In genomic region chr4:43059697-43060096, GRCm38 (mm10) we compare ENCODE assay signal across 8 mouse cellular contexts. TPM values are rescaled to one million over a fixed set of nuclear protein-coding genes. Genes with fewer than 3 reads are reported as not detected.
A peak's percentile ranks its signal among the peaks of the same experiment; 100 is the strongest.
DNase-seq lines count a peak whose midpoint lies in the region; ATAC-seq and TF ChIP-seq lines count a peak whose summit lies in the region.

No protein-coding gene starts in this region.

- intact Hi-C loops in heart, adult 2 months (cut with DNase I): no loop called here
- intact Hi-C loops in left cerebral cortex, postnatal 25 days (cut with DNase I): loop anchor here (5.0 kb wide), 1 partner anchor 188 kb away; no protein-coding TSS in a partner anchor

- H3K79me2 ChIP-seq in heart, adult 2 months (replicated peaks; ENCODE audit: control insufficient read depth, insufficient read depth, low read length): no peaks in the 10 kb centered on the region

- peak overlapping the region; percentile 81 for H3K4me2 ChIP-seq in liver, embryonic 14.5 days (ENCODE audit: low read depth)

- TF ChIP-seq POLR2A in heart, adult 2 months (IDR thresholded peaks at IDR 0.05; ENCODE audit: insufficient read depth, low read depth, low read length): no peak
- TF ChIP-seq POLR2A in testis, adult 2 months (IDR thresholded peaks at IDR 0.05; ENCODE audit: control insufficient read depth, low read depth, low read length): no peak

- H3K9me3 ChIP-seq in liver, embryonic 14.5 days (ENCODE audit: control insufficient read depth, low read length): no peaks in the 10 kb centered on the region

- 27% methylated on average over 3 of the region's 3 CpGs for WGBS in heart, adult 2 months
- 36% methylated on average over 3 of the region's 3 CpGs for WGBS in liver, embryonic 14.5 days (ENCODE audit: insufficient replicate concordance)

- DNase-seq in heart, adult 2 months: no peak
- no peak for DNase-seq in heart, adult 11 months
- no peak for DNase-seq in testis, postnatal 10 days (ENCODE audit: low spot score)
- DNase-seq in liver, embryonic 14.5 days (ENCODE audit: low read depth in 3 of 3, low spot score in 3 of 3): no peak
- no peak for DNase-seq in left cerebral cortex, postnatal 25 days (ENCODE audit: low spot score in 2 of 2)
- DNase-seq in B cell, adult 2 months: no peak
- DNase-seq in kidney, adult 11 months: no peak

- H3K4me1 ChIP-seq in heart, adult 2 months (ENCODE audit: control insufficient read depth, insufficient read depth, low read length): no peaks in the 10 kb centered on the region; the same call in 1 of the 2 replicates
- H3K4me1 ChIP-seq in testis, adult 2 months (ENCODE audit: control insufficient read depth, insufficient read depth, low read length): peaks cover 7% of the 10 kb centered on the region
- H3K4me1 ChIP-seq in liver, embryonic 14.5 days (replicated peaks; ENCODE audit: control insufficient read depth in 2 of 2, insufficient read depth in 2 of 2, low read length in 1 of 2): peaks cover 0 to 4% of the 10 kb centered on the region in 2 experiments; a peak in 1 of 4 replicates

- H3K9ac ChIP-seq in heart, adult 2 months (ENCODE audit: low read depth, low read length): no peak overlapping the region
- no peak overlapping the region for H3K9ac ChIP-seq in liver, embryonic 14.5 days (replicated peaks)

- H3K27me3 ChIP-seq in heart, adult 2 months (ENCODE audit: control insufficient read depth, insufficient read depth, low read length): no peaks in the 10 kb centered on the region
- no peaks in the 10 kb centered on the region for H3K27me3 ChIP-seq in testis, adult 2 months (ENCODE audit: control insufficient read depth, insufficient read depth, low read length)
- H3K27me3 ChIP-seq in liver, embryonic 14.5 days (ENCODE audit: control insufficient read depth, insufficient read depth, low read length): peaks cover 34% of the 10 kb centered on the region

- no peak for ATAC-seq in liver, embryonic 14.5 days (ENCODE audit: insufficient read depth)

- TF ChIP-seq EP300 in heart, adult 2 months (IDR thresholded peaks at IDR 0.05; ENCODE audit: insufficient read depth, low read depth, low read length): no peak
- no peak for TF ChIP-seq EP300 in liver, embryonic 14.5 days (IDR thresholded peaks at IDR 0.05; ENCODE audit: low read depth)

- H3K36me3 ChIP-seq in heart, adult 2 months (ENCODE audit: control insufficient read depth, insufficient read depth, low read length): no peaks in the 10 kb centered on the region; the same call in 1 of the 2 replicates
- H3K36me3 ChIP-seq in testis, adult 2 months (ENCODE audit: control insufficient read depth, insufficient read depth, low read length): no peaks in the 10 kb centered on the region
- no peaks in the 10 kb centered on the region for H3K36me3 ChIP-seq in liver, embryonic 14.5 days (replicated peaks; ENCODE audit: control insufficient read depth, insufficient read depth, low read depth)

- peak overlapping the region; percentile 89 for H3K4me3 ChIP-seq in heart, adult 2 months
- H3K4me3 ChIP-seq in testis, adult 2 months (ENCODE audit: control insufficient read depth, low read depth, low read length): peak overlapping the region; percentile 97
- peak overlapping the region; percentile 52 to 58 for H3K4me3 ChIP-seq in liver, embryonic 14.5 days (ENCODE audit: insufficient read depth in 1 of 2, low read depth in 2 of 2, low read length in 2 of 2)

- no peak for TF ChIP-seq CTCF in heart, adult 2 months (IDR thresholded peaks at IDR 0.05)
- TF ChIP-seq CTCF in testis, adult 2 months (IDR thresholded peaks at IDR 0.05; ENCODE audit: control insufficient read depth, insufficient read depth, insufficient replicate concordance, low read depth, low read length): no peak
- TF ChIP-seq CTCF in liver, embryonic 14.5 days (IDR thresholded peaks at IDR 0.05; ENCODE audit: low read depth): no peak

- H3K27ac ChIP-seq in heart, adult 2 months: peak overlapping the region; percentile 80
- H3K27ac ChIP-seq in testis, adult 2 months (ENCODE audit: control insufficient read depth, insufficient read depth, low read depth, low read length): peak overlapping the region; percentile 88
- H3K27ac ChIP-seq in liver, embryonic 14.5 days: no peak overlapping the region

RNA-seq across cellular contexts. Expression of gene Unc13b, which starts 0.9 kb away (rescaled TPM):
- 10 to 100 TPM in 1 of 2 experiments, 1 to 10 TPM in 1; 10.0 to 10.9 TPM for total RNA-seq in heart, adult 2 months (2021)
- polyA plus RNA-seq in heart, adult 2 months (2012; rRNA removed): 6.7 and 11.7 TPM in 2 replicates
- polyA plus RNA-seq in testis, adult 2 months (2012; rRNA removed): 17.4 and 20.6 TPM in 2 replicates
- 0.59 and 0.73 TPM in 2 replicates for polyA plus RNA-seq in liver, embryonic 14.5 days (2012; rRNA removed)
- polyA plus RNA-seq in liver, embryonic 14.5 days (2014; fragmentation: Nextera tagmentation; extraction: Ambion mirVana): 0.19 and 0.37 TPM in 2 replicates
- 10 to 100 TPM; 56.7 to 60.5 TPM for total RNA-seq in left cerebral cortex, postnatal 25 days (2021)

RNA-seq across cellular contexts. Expression of gene Fam214b, which starts 13.7 kb away (rescaled TPM):
- 10 to 100 TPM; 26.3 to 33.1 TPM for total RNA-seq in heart, adult 2 months (2021)
- polyA plus RNA-seq in heart, adult 2 months (2012; rRNA removed): 19.6 and 21.3 TPM in 2 replicates
- 41.4 and 46.3 TPM in 2 replicates for polyA plus RNA-seq in testis, adult 2 months (2012; rRNA removed)
- 22.2 and 25.8 TPM in 2 replicates for polyA plus RNA-seq in liver, embryonic 14.5 days (2012; rRNA removed)
- polyA plus RNA-seq in liver, embryonic 14.5 days (2014; fragmentation: Nextera tagmentation; extraction: Ambion mirVana): 16.9 and 20.9 TPM in 2 replicates
- total RNA-seq in left cerebral cortex, postnatal 25 days (2021): 10 to 100 TPM; 31.7 to 32.4 TPM

RNA-seq across cellular contexts. Expression of gene Stoml2, which starts 28.2 kb away (rescaled TPM):
- total RNA-seq in heart, adult 2 months (2021): 100 to 1,000 TPM; 101 to 114 TPM
- polyA plus RNA-seq in heart, adult 2 months (2012; rRNA removed): 97.3 and 117 TPM in 2 replicates
- 19.8 and 22.7 TPM in 2 replicates for polyA plus RNA-seq in testis, adult 2 months (2012; rRNA removed)
- 55.8 and 83.2 TPM in 2 replicates for polyA plus RNA-seq in liver, embryonic 14.5 days (2012; rRNA removed)
- polyA plus RNA-seq in liver, embryonic 14.5 days (2014; fragmentation: Nextera tagmentation; extraction: Ambion mirVana): 200 and 229 TPM in 2 replicates
- total RNA-seq in left cerebral cortex, postnatal 25 days (2021): 100 to 1,000 TPM; 101 to 114 TPM

RNA-seq across cellular contexts. Expression of gene Pigo, which starts 34.1 kb away (rescaled TPM):
- total RNA-seq in heart, adult 2 months (2021): 10 to 100 TPM; 21.0 to 26.5 TPM
- 20.1 and 27.1 TPM in 2 replicates for polyA plus RNA-seq in heart, adult 2 months (2012; rRNA removed)
- 36.3 and 42.0 TPM in 2 replicates for polyA plus RNA-seq in testis, adult 2 months (2012; rRNA removed)
- 9.2 and 10.4 TPM in 2 replicates for polyA plus RNA-seq in liver, embryonic 14.5 days (2012; rRNA removed)
- polyA plus RNA-seq in liver, embryonic 14.5 days (2014; fragmentation: Nextera tagmentation; extraction: Ambion mirVana): 8.3 and 11.0 TPM in 2 replicates
- 10 to 100 TPM; 26.2 to 30.7 TPM for total RNA-seq in left cerebral cortex, postnatal 25 days (2021)

RNA-seq across cellular contexts. Expression of gene Fancg, which starts 49.4 kb away (rescaled TPM):
- total RNA-seq in heart, adult 2 months (2021): 1 to 10 TPM; 2.8 to 3.2 TPM
- 3.9 and 4.9 TPM in 2 replicates for polyA plus RNA-seq in heart, adult 2 months (2012; rRNA removed)
- polyA plus RNA-seq in testis, adult 2 months (2012; rRNA removed): 96.4 and 104 TPM in 2 replicates
- 8.2 and 9.9 TPM in 2 replicates for polyA plus RNA-seq in liver, embryonic 14.5 days (2012; rRNA removed)
- 8.3 and 10.0 TPM in 2 replicates for polyA plus RNA-seq in liver, embryonic 14.5 days (2014; fragmentation: Nextera tagmentation; extraction: Ambion mirVana)
- 10 to 100 TPM in 1 of 2 experiments, 1 to 10 TPM in 1; 9.1 to 12.1 TPM for total RNA-seq in left cerebral cortex, postnatal 25 days (2021)
